Mouse (Mus musculus) MN1 (cell line): ENCODE data around the gene Tle1.
A peak's percentile ranks its signal among the peaks of the same experiment; 100 is the strongest.

Experiments used
- DNase-seq: peaks from one replicate; pipeline ENCODE4 v3.0.0-alpha.2; 2016; ENCODE audit warnings: low spot score

The Tle1 gene

DNA sequence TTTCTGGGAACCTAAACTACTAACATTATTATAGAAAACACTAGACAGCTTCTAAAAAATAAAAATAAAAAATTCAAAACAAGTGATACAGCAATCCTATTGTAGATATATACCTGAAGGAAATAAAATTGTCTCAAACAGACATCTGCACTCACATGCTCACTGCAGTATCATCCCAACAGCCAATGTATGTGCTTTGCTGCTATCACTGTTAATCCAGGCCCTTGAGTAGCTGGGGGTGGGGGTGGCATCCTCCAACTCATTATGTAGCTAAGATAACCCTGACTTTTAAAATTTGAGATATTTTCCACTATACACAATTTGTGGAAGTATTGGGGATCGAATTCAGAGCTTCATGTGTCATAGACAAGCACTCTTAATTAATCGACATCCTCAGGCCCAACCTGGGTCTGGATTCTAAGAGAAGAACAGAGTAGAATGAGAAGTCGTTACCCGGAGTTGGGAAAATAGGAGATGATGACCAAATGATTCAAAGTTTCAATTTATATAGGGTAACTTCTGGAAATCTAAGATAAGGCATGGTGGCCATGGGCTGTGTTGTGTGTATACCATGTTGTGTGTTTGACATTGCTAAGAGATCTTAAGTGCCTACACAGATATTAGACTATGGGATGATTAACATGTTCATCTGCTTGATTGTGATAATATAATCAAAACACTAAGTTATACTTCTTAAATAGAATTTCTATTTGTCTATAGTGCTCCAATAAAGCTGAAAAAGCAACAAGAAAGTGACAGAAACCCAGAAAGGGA is 38.1 kb downstream of the Tle1 start:
- no peak for DNase-seq

GRCm38 (mm10) chr4:72160102-72160511 is 40.6 kb downstream of the Tle1 start:
- DNase-seq: peak; percentile 52

DNA sequence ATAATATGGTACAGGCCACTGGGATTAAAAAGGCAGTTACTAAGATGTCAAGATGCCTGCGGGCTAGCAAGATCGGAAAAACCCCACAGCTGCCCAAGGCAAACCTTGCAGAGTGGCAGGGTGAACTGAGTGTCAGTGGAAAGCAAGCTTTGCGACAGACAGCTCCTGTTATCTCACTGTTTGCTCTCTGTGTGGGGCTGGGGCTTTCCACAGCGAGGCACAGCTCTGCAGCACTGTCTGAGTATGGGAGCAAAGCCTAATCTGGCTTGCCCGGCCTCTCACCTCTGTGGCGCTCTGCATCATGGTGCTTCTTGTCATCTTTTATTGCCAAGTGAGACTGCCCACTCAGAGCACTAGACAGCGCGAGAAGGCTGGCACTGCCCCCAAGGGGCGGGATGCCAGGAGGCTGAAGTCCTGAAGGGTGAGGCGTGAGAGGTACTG is 42.8 kb downstream of the Tle1 start:
- DNase-seq: no peak

DNA sequence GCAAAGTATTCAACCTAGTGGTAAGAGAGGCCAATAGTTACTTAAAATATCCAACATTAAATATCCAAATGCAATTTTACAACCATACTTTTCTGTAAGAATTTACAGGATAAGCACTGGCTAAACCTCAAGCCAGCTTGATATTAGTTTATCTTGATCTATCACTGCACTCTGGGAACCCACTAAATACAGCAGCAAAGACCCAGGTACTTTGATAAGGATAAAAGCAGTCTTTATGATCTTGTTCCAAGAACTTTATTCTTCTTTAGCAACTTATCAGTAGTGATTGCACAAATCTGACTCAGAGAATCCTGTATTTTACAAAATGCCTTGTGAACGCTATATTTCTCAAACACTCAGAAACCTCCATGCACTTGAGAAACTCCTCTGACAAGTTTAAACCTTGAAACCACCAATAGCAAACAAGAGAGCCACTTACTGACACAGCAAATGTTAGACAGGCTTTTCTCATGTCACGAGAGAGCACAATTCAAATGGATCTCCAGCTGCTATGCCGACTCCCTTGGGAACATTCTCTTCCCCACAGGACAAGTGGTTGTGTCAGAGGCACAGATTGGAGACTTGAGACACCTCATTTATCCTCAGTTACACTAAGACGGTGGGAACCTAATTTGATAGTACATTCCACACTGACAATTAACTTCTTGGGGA is 50.1 kb downstream of the Tle1 start:
- no peak for DNase-seq

DNA sequence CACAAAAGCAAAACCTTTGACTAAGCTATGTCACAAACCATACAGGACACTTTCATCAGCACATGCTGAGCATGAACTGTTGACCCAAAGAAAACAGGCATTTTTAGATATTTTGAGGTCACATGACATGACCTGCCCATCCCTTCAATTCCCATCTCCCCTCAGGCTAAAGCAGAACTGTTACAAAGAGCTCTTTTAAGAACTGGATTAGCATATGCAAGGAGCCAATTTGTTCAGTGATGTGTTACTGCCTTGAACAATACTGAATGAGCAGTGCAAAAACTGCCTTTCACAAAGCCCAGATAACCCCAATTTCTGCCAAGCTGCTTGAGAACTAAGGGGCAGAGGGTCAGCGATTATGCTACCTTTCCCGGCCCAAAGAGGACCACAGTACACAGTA is 54.7 kb downstream of the Tle1 start:
- no peak for DNase-seq

DNA sequence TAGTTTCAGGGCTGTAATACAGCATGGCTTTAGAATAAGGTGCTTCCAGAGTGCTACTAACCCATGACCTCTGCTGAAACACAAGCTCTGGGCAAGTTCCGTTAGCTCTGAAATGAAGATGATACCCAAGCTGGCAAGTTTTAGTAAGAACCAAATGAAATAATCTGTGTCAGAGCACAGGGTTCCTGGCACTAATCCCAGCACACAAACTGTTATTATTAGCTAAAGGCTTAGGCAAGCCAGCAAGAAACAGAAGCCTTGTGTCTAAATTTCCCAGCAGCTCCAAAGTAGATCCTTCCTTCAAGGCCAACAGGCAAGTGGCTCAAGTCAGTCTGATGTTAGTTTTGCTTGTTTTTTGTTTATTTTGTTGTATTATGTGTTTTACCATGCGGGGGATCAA is 56.2 kb downstream of the Tle1 start:
- no peak for DNase-seq

GRCm38 (mm10) chr4:72140706-72141105 is 60.0 kb downstream of the Tle1 start:
- DNase-seq: no peak

DNA sequence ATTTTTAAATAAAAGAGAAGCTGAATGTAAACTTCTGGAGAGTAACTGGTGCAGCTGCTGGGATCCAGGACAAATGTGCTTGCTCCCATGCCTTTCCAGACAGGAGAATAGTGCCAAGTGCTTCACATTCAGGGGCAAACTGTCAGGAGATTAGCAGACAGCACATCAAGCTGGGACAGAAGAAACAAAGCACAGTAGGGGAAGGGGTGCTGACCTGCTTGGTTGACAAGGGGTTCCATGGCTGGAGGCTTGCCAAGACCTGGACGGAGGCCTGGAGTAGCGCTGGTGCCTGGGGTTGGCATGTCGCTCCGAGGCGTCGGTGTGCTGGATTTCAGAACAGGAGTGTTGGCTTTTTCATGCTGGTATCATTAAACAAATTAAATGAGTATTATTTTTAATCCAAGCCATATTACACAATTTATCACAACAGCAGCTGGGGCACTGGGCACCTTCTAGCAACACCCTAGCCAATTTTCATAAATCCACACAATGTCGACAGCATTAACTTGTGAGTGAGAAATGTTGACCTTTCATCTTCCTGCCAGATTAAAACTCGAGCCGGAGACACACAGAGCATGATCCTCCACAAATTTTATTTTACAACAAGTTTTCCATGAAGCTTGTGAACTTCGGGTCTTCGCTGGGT is 61.1 kb downstream of the Tle1 start:
- DNase-seq: no peak

DNA sequence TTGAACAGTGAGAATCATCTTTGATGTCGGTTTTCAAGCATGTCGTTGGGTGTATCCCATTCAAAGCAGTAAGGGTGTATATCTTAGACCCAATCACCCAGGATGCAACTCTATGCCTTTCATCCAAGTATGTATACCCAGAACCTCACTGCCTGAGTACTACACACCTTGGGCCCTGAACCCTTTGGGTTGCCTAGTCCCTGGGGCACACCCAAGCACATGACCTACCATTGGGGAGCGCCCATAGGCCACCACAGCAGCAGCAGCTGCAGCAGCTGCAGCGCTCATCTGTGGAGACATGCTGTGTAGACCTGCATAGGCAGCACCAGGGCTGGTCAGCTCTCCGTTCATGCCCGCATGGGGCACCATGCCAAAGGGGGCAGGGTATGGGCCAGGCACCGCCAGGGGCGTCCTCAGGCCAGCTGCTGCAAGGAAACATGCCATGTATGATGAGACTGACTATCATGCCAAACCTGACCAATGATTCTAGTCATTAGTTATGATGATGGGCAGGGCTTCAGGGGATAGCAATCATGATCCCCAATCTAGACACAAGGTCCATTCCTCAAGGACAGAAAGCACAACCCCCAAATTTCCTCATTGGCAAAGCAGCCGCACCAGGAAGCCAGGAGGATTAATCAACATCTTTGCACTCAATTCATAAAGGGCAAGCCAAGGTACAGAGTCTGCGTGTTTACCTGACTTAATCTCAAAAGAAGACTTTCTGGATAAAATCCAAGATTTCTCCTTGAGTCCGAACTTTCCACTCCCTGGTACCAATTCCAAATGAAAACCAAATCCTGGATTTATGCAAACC is 62.2 kb downstream of the Tle1 start:
- DNase-seq: no peak

- DNase-seq: no peak
Measured at GRCm38 (mm10) chr4:72132646-72133045, 68.1 kb downstream of the Tle1 start.

DNA sequence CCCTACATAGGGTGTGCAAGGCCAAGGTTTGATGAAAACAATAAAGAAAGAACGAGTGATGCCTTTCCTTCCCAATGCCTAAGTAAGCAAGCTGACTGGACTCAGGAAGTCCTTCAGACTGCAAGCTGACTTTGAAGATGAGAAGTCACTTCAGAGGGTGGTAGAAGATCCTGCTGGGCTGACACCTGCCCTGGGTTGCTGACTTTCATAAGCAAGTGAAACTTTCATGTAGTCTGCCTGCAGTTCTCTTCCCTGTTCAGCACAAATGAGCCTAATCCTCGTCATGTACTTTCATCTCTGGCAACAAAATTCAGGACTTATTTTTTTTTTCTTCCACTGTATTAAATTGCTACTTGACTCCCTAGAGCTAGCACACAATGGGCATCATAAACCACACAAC is 73.1 kb downstream of the Tle1 start:
- no peak for DNase-seq

- no peak for DNase-seq
Measured at GRCm38 (mm10) chr4:72124790-72125189, 75.9 kb downstream of the Tle1 start.

GRCm38 (mm10) chr4:72122837-72123236 is 77.9 kb downstream of the Tle1 start:
- DNase-seq: no peak

DNA sequence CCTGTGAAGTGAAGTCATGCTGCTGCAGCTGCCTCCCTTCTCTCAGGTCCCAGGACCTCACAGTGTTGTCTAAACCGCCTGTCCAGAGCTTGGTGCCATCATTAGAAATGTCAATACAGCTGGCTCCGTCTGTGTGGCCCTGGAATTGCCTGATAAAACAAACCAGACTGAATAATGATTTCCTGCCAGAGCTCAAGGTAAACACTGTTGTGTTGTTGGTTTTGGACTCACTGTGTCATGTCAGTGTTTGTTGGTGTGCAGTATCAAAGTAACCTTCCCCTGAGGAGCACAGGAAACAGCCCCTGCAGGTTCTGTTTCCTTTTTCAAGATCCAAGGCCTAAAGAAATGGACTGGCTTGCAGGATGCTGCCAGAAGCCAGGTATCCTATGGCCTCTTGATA is 78.4 kb downstream of the Tle1 start:
- DNase-seq: no peak

DNA sequence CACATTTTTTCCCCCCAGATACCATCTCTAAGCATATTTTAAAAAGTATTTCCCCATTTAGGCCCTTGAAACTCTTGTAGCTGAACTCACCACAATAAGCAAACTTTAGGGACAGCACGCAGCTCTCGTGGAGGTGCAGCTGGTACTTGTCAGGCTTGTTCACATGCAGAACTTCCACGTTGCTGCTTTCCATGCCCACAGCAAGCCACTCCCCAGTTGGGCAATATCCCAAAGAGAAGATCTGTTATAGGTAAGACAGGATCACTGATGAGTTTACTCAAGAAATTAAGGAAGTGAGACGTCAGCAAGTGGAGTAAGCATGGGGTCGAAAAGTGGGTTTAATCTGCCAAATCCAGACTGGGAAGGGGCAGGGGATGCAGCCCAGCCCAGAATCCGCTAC is 80.7 kb downstream of the Tle1 start:
- no peak for DNase-seq

GRCm38 (mm10) chr4:72105702-72106101 is 95.0 kb downstream of the Tle1 start:
- DNase-seq: no peak

GRCm38 (mm10) chr4:72104186-72104585 is 96.5 kb downstream of the Tle1 start:
- no peak for DNase-seq

- DNase-seq: no peak
Measured at GRCm38 (mm10) chr4:72087811-72088210, 112.9 kb downstream of the Tle1 start.

DNA sequence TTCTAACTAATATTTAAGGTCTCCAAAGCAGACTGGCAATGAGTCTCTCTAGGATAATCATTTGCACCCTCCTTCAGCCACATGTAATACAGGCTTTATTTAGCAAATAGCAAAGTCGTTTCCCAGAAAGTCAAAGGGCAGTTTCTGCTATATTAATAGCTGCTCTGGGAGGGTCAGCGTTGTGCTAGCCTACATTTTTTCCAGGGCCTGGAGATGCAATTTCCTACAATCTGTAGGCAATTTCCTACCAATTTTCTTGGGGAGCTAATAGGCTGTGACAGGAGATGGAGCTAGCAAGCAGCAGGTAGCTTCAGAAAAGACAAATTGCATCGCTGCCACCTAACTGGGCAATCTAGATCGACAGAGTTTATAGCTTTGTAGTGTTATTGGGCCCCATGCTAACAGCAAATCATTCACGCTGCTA is 131.6 kb downstream of the Tle1 start:
- DNase-seq: no peak

DNA sequence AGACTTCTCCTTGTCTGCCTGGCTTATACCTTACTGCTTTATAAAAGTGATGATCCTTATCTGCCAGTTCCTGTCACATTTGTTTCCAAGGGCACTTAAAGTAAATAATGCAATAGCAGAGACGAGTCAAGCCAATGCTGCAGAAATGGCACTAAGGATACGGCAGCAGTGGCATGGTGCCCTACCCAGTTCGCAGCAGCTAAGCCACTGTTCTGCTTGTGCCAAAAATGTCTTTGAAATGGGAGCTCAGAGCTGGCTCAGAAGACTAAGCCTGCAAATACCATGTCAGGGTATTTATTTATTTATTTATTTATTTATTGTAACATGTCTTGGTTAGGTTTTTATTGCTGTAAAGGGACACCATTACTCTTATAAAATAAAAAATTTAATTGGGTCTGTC is 132.8 kb downstream of the Tle1 start:
- no peak for DNase-seq
